Mouse (Mus musculus) myocyte (in vitro differentiated cells): Measurements from ENCODE around the gene Dpm1.

Experiments used
- CEBPB ChIP-seq: IDR thresholded peaks from 2 replicates; pipeline ENCODE4 v1.6.1; 2011; ENCODE audit warnings: mild to moderate bottlenecking, moderate library complexity; ENCODE audit not compliant: poor library complexity, insufficient read depth, severe bottlenecking
- MAX ChIP-seq: IDR thresholded peaks from one replicate; pipeline ENCODE4 v1.6.1; 2011; ENCODE audit warnings: low read depth, mild to moderate bottlenecking, control low read depth
- MYOD1 ChIP-seq, 3 experiments: IDR thresholded peaks; one replicate each; pipeline ENCODE4 v1.6.1; 2011; ENCODE audit warnings: control low read depth in 2 of 3, low read depth in 2 of 3, mild to moderate bottlenecking in 2 of 3, moderate library complexity in 1 of 3; ENCODE audit not compliant: insufficient read length in 2 of 3, control insufficient read depth in 1 of 3
- POLR2A ChIP-seq: IDR thresholded peaks from one replicate; pipeline ENCODE4 v1.6.1; 2011; ENCODE audit warnings: low read depth, mild to moderate bottlenecking, control low read depth, moderate library complexity; ENCODE audit not compliant: insufficient read length
- POLR2AphosphoS2 ChIP-seq: IDR thresholded peaks from one replicate; pipeline ENCODE4 v1.6.1; 2011; ENCODE audit warnings: low read depth, control low read depth; ENCODE audit not compliant: insufficient read length
- SRF ChIP-seq: IDR thresholded peaks from one replicate; pipeline ENCODE4 v1.6.1; 2011; ENCODE audit warnings: low read depth; ENCODE audit not compliant: control insufficient read depth, insufficient read length
- TCF12 ChIP-seq: IDR thresholded peaks from one replicate; pipeline ENCODE4 v1.6.1; 2011; ENCODE audit warnings: mild to moderate bottlenecking, control low read depth; ENCODE audit not compliant: poor library complexity, insufficient read depth, severe bottlenecking
- USF1 ChIP-seq: IDR thresholded peaks from one replicate; pipeline ENCODE4 v1.6.1; 2011; ENCODE audit warnings: low read depth, mild to moderate bottlenecking, control low read depth, moderate library complexity

DNA sequence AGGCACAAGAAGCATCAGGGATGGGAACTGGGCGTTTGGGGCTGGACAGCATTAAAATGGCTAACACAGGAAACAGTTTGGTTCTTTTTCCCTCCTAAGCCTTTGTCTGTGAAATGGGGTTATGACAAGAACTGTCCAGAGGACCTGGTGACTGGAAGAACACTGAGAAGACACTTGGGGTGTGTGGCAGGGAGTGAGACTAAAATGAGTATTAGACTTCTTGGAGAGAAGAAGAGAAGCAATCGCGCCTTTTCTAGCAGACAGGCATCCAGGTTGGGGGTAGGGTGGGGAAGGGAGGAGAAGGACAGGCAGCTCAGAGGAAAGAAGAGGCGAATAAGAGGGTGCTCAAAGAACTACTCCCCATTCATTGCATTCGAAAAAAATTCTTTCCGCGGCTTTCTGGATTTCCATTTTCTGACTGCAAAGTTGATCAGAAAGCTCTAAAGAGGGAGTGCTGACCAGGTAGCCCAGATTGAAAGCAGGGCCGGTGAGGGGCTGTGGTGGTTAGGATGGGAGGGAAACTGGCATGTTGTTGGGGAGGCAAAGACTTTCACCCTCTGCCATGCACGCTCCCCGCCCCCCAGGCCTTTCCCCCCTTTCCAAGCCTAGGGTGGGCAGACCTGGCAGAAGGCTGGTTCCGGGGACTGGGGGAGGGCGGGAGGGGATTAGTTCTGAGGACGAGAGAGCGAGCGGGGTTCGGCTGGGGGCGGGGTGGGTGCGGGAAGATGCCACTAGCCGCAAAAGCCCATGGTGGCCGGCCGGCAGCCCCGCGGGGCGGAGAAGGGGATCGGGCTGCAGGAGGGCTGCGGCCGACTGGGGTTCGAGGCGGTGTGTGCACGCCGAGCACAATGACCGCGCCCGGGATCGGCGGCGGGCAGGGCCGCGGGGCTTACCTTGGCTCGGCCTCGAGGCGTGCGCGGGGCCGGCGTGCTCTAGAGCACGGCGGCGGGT, 24.4 kb downstream of the Dpm1 start:
- TF ChIP-seq POLR2A, result no peak
- no peak for TF ChIP-seq USF1
- TF ChIP-seq MYOD1 (IDR thresholded peaks at IDR 0.05; ENCODE audit: control insufficient read depth in 1 of 3, insufficient read length in 2 of 3, low read depth in 2 of 3), result no peak
- no peak for TF ChIP-seq POLR2AphosphoS2
- TF ChIP-seq SRF, result no peak
- no peak for TF ChIP-seq TCF12
- TF ChIP-seq CEBPB, result no peak
- TF ChIP-seq MAX, result no peak
